Comparison of ENCODE assay signal across 7 mouse cellular contexts in the genomic region with DNA sequence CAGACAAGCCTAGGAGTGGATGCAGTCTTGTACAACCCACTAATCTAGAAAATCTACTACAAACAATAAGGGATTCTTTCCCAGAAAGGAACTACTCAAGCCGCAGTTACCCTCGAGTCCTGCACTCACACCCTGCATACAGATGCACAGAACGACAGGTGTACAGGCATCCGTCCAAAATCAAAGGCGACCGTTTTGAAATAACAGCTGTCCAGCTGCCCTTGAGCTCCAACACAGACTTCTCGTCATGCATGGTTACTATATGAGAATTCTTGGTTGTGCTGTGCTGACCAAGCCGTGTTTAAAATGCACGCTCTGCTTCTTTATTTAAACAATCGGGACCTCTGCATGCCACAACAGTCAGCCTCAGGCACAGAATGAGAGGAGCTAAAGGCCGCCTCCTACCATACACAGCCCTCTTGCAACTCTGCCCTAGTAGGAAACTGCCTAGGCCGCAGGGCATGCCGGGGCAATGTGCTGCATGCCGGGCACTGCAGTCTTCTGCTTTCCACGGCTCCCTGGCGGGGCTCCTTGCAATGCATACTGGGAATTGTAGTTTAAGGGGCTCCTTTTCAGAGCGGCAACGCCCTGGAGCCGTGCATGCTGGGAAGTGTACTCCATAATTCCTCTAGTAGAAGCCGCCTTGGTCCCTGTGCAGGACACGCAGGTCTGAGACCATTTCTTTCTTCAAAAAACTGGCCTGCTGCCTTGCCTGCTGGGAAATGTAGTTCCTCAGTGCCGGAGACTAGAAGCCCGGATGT.
DNase-seq lines count a peak whose midpoint lies in the region; ATAC-seq and TF ChIP-seq lines count a peak whose summit lies in the region.

No protein-coding gene starts in this region.

- H3K9ac ChIP-seq in embryonic facial prominence, embryonic 14.5 days (ENCODE audit: low read depth, low read length) = peak overlapping the region; percentile 62
- H3K9ac ChIP-seq in limb, embryonic 13.5 days = peak overlapping the region; percentile 65
- H3K9ac ChIP-seq in midbrain, embryonic 15.5 days = peak overlapping the region; percentile 44

- no peaks in the 10 kb centered on the region for H3K27me3 ChIP-seq in embryonic facial prominence, embryonic 14.5 days (replicated peaks; ENCODE audit: control insufficient read depth, insufficient read depth, low read length)
- H3K27me3 ChIP-seq in limb, embryonic 13.5 days = no peaks in the 10 kb centered on the region
- no peaks in the 10 kb centered on the region for H3K27me3 ChIP-seq in midbrain, embryonic 15.5 days (replicated peaks)

- H3K9me3 ChIP-seq in embryonic facial prominence, embryonic 14.5 days (ENCODE audit: control insufficient read depth, low read length) = no peaks in the 10 kb centered on the region
- no peaks in the 10 kb centered on the region for H3K9me3 ChIP-seq in limb, embryonic 13.5 days
- H3K9me3 ChIP-seq in midbrain, embryonic 15.5 days = no peaks in the 10 kb centered on the region

- no peak for TF ChIP-seq CTCF in bone marrow, adult 2 months (IDR thresholded peaks at IDR 0.05; ENCODE audit: control insufficient read depth, insufficient read depth, low read length)

- H3K27ac ChIP-seq in bone marrow, adult 2 months (ENCODE audit: control insufficient read depth, insufficient read depth, low read depth, low read length, poor library complexity) = no peak overlapping the region; the same call in 1 of the 2 replicates
- peak overlapping the region; percentile 46 for H3K27ac ChIP-seq in embryonic facial prominence, embryonic 14.5 days (replicated peaks; ENCODE audit: low read depth, low read length)
- H3K27ac ChIP-seq in limb, embryonic 13.5 days = peak overlapping the region; percentile 73
- peak overlapping the region; percentile 86 for H3K27ac ChIP-seq in midbrain, embryonic 15.5 days

- TF ChIP-seq POLR2A in bone marrow, adult 2 months (IDR thresholded peaks at IDR 0.05; ENCODE audit: borderline replicate concordance, control insufficient read depth, low read depth, low read length) = peak; percentile 24; the same call in 1 of the 2 replicates

- peak overlapping the region; percentile 57 for H3K4me2 ChIP-seq in embryonic facial prominence, embryonic 14.5 days (ENCODE audit: low read depth, low read length)
- H3K4me2 ChIP-seq in limb, embryonic 13.5 days (replicated peaks) = peak overlapping the region; percentile 65
- peak overlapping the region; percentile 49 for H3K4me2 ChIP-seq in midbrain, embryonic 15.5 days

- peak; percentile 99 for ATAC-seq in embryonic facial prominence, embryonic 14.5 days (ENCODE audit: low read depth)
- ATAC-seq in limb, embryonic 13.5 days (ENCODE audit: low FRiP score, low read depth) = peak; percentile 100
- peak; percentile 99 for ATAC-seq in midbrain, embryonic 15.5 days (replicated peaks)

- H3K36me3 ChIP-seq in embryonic facial prominence, embryonic 14.5 days (ENCODE audit: control insufficient read depth, insufficient read depth, low read length) = no peaks in the 10 kb centered on the region
- no peaks in the 10 kb centered on the region for H3K36me3 ChIP-seq in limb, embryonic 13.5 days
- no peaks in the 10 kb centered on the region for H3K36me3 ChIP-seq in midbrain, embryonic 15.5 days (replicated peaks)

- H3K4me3 ChIP-seq in bone marrow, adult 2 months (replicated peaks; ENCODE audit: control insufficient read depth, low read depth, low read length) = peak overlapping the region; percentile 32
- H3K4me3 ChIP-seq in embryonic facial prominence, embryonic 14.5 days (ENCODE audit: low read depth, low read length) = peak overlapping the region; percentile 27
- peak overlapping the region; percentile 44 for H3K4me3 ChIP-seq in limb, embryonic 13.5 days
- H3K4me3 ChIP-seq in midbrain, embryonic 15.5 days = peak overlapping the region; percentile 27

- H3K4me1 ChIP-seq in bone marrow, adult 2 months (ENCODE audit: control insufficient read depth, insufficient read depth, low read length) = no peaks in the 10 kb centered on the region
- peaks cover 5% of the 10 kb centered on the region; the same call in 1 of the 2 replicates for H3K4me1 ChIP-seq in embryonic facial prominence, embryonic 14.5 days (ENCODE audit: control insufficient read depth, insufficient read depth, low read length)
- peaks cover 7% of the 10 kb centered on the region for H3K4me1 ChIP-seq in limb, embryonic 13.5 days
- peaks cover 11% of the 10 kb centered on the region for H3K4me1 ChIP-seq in midbrain, embryonic 15.5 days

- WGBS in bone marrow, adult 2 months = 19% methylated on average over 23 of the region's 23 CpGs
- 7% methylated on average over 23 of the region's 23 CpGs for WGBS in embryonic facial prominence, embryonic 14.5 days
- 10% methylated on average over 23 of the region's 23 CpGs for WGBS in limb, embryonic 13.5 days
- 7% methylated on average over 23 of the region's 23 CpGs for WGBS in midbrain, embryonic 15.5 days

- peak; percentile 99 for DNase-seq in embryonic facial prominence, embryonic 14.5 days (ENCODE audit: low spot score)
- DNase-seq in heart, adult 9 months (ENCODE audit: low spot score in 2 of 2) = peak; percentile 97
- peak; percentile 99 for DNase-seq in kidney, adult 9 months
- peak; percentile 61 to 63 for DNase-seq in spleen, adult 18-20 months
